Mouse (Mus musculus) urinary bladder, postnatal 36 days (tissue): ENCODE measurements around the gene Gm7347.
A peak's percentile ranks its signal among the peaks of the same experiment; 100 is the strongest.
"Not testable (repeated sequence)": the region's sequence is repeated elsewhere in the genome, so short reads cannot be mapped to it uniquely, and the experiment has no call there.

Experiments
- DNase-seq, 2 experiments: peaks; one replicate each; pipeline ENCODE4 v3.0.0; 2022; ENCODE audit warnings: low spot score in 2 of 2, mixed read lengths in 1 of 2

Gm7347 gene

DNA sequence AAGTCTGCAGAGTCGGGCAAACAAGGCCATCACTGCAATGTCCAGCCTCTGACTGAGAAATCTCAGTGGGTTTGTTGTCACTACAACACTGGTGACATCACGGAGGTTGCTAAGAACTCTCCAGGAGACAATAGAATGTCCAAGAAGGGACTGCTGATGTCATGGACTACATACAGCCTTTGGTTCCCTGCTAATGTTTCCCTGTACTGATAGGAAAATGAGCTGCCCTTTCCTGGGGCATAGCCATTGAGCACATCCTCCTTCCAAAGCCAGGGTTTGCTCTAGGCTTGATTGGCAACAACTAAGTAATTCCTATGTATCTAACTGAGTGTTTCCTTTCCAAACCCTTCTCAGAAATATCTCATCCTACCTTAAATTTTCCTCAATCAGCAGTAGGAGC, at the start of gene Gm7347:
Gm7347 (minus strand) TSS at position 101 of the 400 bp plus-strand sequence.
- DNase-seq: not testable (repeated sequence)

DNA sequence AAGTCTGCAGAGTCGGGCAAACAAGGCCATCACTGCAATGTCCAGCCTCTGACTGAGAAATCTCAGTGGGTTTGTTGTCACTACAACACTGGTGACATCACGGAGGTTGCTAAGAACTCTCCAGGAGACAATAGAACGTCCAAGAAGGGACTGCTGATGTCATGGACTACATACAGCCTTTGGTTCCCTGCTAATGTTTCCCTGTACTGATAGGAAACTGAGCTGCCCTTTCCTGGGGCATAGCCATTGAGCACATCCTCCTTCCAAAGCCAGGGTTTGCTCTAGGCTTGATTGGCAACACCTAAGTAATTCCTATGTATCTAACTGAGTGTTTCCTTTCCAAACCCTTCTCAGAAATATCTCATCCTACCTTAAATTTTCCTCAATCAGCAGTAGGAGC, 46.9 kb upstream of the Gm7347 start, which contains the start of gene 5031410I06Rik:
5031410I06Rik (minus strand) TSS at position 101 of the 400 bp plus-strand sequence.
- not testable (repeated sequence) for DNase-seq

DNA sequence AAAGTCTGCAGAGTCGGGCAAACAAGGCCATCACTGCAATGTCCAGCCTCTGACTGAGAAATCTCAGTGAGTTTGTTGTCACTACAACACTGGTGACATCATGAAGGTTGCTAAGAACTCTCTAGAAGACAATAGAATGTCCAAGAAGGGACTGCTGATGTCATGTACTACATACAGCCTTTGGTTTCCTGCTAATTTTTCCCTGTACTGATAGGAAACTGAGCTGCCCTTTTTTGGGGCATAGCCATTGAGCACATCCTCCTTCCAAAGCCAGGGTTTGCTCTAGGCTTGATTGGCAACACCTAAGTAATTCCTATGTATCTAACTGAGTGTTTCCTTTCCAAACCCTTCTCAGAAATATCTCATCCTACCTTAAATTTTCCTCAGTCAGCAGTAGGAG, 30.8 kb upstream of the Gm7347 start, which contains the start of gene Gm10471:
Gm10471 (minus strand) TSS at position 101 of the 400 bp plus-strand sequence.
- DNase-seq: not testable (repeated sequence)

DNA sequence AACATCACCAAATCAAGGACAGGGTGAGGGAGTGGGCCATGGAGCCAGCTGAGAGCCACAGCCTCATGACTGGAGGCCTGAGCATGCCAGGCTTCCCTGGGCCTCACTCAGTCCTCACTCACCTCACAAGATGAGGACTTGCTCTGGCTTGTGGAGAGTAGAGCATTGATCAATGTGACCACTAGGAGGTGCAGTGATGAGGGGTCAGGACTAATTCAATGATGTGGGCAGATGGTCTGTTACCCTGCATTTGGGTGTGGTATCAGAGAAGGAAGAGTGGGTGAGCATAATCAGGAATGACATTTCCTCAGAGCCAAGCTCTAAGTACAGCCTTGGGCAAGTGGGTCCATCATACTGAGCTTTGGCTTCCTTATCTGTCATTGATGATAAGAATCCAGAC, 20.6 kb upstream of the Gm7347 start:
- not testable (repeated sequence) for DNase-seq

DNA sequence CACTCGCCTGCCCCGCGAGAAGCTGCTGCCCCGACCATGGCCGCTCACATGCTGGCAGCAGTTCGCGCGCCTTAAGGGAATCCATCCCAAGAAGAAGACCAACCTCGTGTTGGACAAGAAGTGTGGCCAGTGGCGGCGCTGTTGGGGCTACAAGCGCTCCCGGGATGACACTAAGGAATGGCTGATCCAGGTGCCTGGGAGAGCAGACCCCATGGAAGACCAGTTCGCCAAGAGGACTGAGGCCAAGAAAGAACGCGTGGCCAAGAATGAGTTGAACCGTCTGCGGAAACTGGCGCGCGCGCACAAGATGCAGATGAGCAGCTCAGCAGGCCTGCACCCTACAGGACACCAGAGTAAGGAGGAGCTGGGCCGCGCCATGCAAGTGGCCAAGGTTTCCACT, 12.3 kb upstream of the Gm7347 start:
- no peak for DNase-seq

DNA sequence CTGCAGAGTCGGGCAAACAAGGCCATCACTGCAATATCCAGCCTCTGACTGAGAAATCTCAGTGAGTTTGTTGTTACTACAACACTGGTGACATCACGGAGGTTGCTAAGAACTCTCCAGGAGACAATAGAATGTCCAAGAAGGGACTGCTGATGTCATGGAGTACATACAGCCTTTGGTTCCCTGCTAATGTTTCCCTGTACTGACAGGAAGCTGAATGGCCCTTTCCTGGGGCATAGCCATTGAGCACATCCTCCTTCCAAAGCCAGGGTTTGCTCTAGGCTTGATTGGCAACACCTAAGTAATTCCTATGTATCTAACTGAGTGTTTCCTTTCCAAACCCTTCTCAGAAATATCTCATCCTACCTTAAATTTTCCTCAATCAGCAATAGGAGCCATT, 18.9 kb downstream of the Gm7347 start, which contains the start of gene Speer4a:
Speer4a (minus strand) TSS at position 101 of the 400 bp plus-strand sequence.
- not testable (repeated sequence) for DNase-seq

DNA sequence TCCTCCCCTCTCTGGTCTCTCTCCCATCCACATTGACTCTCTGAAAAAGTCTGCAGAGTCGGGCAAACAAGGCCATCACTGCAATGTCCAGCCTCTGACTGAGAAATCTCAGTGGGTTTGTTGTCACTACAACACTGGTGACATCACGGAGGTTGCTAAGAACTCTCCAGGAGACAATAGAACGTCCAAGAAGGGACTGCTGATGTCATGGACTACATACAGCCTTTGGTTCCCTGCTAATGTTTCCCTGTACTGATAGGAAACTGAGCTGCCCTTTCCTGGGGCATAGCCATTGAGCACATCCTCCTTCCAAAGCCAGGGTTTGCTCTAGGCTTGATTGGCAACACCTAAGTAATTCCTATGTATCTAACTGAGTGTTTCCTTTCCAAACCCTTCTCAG, 35.6 kb downstream of the Gm7347 start, which contains the start of gene Gm5862:
Gm5862 (minus strand) TSS at position 101 of the 400 bp plus-strand sequence.
- DNase-seq: not testable (repeated sequence)

DNA sequence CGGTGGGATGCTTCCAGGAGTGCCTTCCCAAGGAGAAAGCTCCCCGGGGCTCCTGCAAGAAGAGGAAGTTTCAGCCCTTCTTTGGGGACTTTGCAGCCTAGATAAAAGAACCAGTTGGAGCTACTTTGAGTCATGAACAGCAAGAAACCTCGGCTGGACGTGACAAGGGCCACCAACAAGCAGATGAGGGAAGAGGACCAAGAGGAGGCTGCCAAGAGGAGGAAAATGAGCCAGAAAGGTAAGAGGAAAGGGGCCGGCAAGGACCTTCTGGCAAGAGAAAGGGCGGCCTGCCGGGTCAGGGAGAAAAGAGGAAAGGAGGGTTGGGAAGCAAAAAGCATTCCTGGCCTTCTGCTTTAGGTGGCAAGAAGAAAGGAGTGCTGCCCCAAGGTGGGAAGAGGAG, 50.7 kb downstream of the Gm7347 start:
- DNase-seq: not testable (repeated sequence)

DNA sequence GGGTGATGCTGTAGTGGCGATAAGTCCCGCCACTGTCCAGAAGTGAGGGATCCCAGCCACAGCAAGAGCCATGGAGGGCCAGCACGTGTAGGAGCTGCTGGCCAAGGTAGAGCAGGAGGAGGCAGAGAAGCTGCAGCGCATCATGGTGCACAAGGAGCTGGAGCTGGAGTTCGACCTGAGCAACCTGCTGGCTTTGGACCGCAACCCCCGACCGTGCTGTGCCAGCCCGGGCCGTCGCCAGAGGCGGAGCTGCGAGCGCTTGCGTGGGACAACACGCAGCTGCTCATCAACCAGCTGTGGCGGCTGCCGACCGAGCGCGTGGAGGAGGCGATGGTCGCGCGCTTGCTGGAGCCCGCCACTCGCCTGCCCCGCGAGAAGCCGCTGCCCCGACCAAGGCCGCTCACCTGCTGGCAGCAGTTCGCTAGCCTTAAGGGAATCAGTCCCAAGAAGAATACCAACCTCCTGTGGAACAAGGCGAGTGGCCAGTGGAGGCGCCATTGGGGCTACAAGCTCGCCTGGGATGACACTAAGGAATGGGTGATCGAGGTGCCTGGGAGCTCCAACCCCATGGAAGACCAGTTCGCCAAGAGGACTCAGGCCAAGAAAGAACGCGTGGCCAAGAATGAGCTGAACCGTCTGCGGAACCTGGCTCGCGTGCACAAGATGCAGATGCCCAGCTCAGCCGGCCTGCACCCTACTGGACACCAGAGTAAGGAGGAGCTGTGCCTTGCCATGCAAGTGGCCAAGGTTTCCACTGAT, 51.3 kb downstream of the Gm7347 start:
- peak in 1 of 2 experiments; percentile 8 for DNase-seq

DNA sequence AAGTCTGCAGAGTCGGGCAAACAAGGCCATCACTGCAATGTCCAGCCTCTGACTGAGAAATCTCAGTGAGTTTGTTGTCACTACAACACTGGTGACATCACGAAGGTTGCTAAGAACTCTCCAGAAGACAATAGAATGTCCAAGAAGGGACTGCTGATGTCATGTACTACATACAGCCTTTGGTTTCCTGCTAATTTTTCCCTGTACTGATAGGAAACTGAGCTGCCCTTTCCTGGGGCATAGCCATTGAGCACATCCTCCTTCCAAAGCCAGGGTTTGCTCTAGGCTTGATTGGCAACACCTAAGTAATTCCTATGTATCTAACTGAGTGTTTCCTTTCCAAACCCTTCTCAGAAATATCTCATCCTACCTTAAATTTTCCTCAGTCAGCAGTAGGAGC, 53.7 kb downstream of the Gm7347 start, which contains the start of gene Gm1979:
Gm1979 (minus strand) TSS at position 101 of the 400 bp plus-strand sequence.
- DNase-seq: not testable (repeated sequence)
